Mouse (Mus musculus) embryonic fibroblast, embryonic 13.5 days (primary cell): Measurements from ENCODE around the gene Znrd1as.

Experiments used
- CTCF ChIP-seq: IDR thresholded peaks from 2 replicates; pipeline ENCODE4 v1.5.1; 2011; ENCODE audit warnings: mild to moderate bottlenecking, control low read depth, low read length, moderate library complexity, borderline replicate concordance; ENCODE audit not compliant: insufficient read depth
- POLR2A ChIP-seq: IDR thresholded peaks from 2 replicates; pipeline ENCODE4 v1.6.1; 2011; ENCODE audit warnings: low read depth, mild to moderate bottlenecking, control low read depth, low read length, moderate library complexity

GRCm38 (mm10) chr17:36952631-36953030 lies 5.8 kb upstream of the Znrd1as start:
- TF ChIP-seq CTCF = no peak
- no peak for TF ChIP-seq POLR2A
